Mouse (Mus musculus): ENCODE measurements around the gene Prkn. TPM values are rescaled to one million over a fixed set of nuclear protein-coding genes. Genes with fewer than 3 reads are reported as not detected.

The Prkn gene
- polyA plus RNA-seq, 1 experiment: 5.7 TPM

- DNase-seq (ENCODE audit: low read depth): no peak
- TF ChIP-seq CTCF (IDR thresholded peaks at IDR 0.05; ENCODE audit: borderline replicate concordance, extremely low read depth, insufficient read depth, insufficient read length): no peak
- no peak for TF ChIP-seq POLR2A (IDR thresholded peaks at IDR 0.05; ENCODE audit: borderline replicate concordance, extremely low read depth, insufficient read depth, insufficient read length, poor library complexity, severe bottlenecking)
Observed at GRCm38 (mm10) chr17:11724135-11724534, 884.0 kb downstream of the Prkn start.

- TF ChIP-seq CTCF (IDR thresholded peaks at IDR 0.05; ENCODE audit: borderline replicate concordance, extremely low read depth, insufficient read depth, insufficient read length) (no peak), POLR2A (IDR thresholded peaks at IDR 0.05; ENCODE audit: borderline replicate concordance, extremely low read depth, insufficient read depth, insufficient read length, poor library complexity, severe bottlenecking) (no peak)
- DNase-seq (ENCODE audit: low read depth): no peak
Observed at GRCm38 (mm10) chr17:11727101-11727500, 886.9 kb downstream of the Prkn start.

GRCm38 (mm10) chr17:11728294-11728693, 888.1 kb downstream of the Prkn start:
- TF ChIP-seq CTCF (IDR thresholded peaks at IDR 0.05; ENCODE audit: borderline replicate concordance, extremely low read depth, insufficient read depth, insufficient read length): no peak
- TF ChIP-seq POLR2A (IDR thresholded peaks at IDR 0.05; ENCODE audit: borderline replicate concordance, extremely low read depth, insufficient read depth, insufficient read length, poor library complexity, severe bottlenecking): no peak
- DNase-seq (ENCODE audit: low read depth): peak; percentile 83

GRCm38 (mm10) chr17:11730656-11731594, 890.7 kb downstream of the Prkn start:
- no peak for TF ChIP-seq POLR2A (IDR thresholded peaks at IDR 0.05; ENCODE audit: borderline replicate concordance, extremely low read depth, insufficient read depth, insufficient read length, poor library complexity, severe bottlenecking)
- peak; percentile 67 for DNase-seq (ENCODE audit: low read depth)

GRCm38 (mm10) chr17:11735158-11735877, 895.1 kb downstream of the Prkn start:
- peak; percentile 48 for DNase-seq (ENCODE audit: low read depth)
- TF ChIP-seq CTCF (IDR thresholded peaks at IDR 0.05; ENCODE audit: borderline replicate concordance, extremely low read depth, insufficient read depth, insufficient read length) (no peak), POLR2A (IDR thresholded peaks at IDR 0.05; ENCODE audit: borderline replicate concordance, extremely low read depth, insufficient read depth, insufficient read length, poor library complexity, severe bottlenecking) (no peak)

- no peak for TF ChIP-seq CTCF (IDR thresholded peaks at IDR 0.05; ENCODE audit: borderline replicate concordance, extremely low read depth, insufficient read depth, insufficient read length)
- no peak for TF ChIP-seq POLR2A (IDR thresholded peaks at IDR 0.05; ENCODE audit: borderline replicate concordance, extremely low read depth, insufficient read depth, insufficient read length, poor library complexity, severe bottlenecking)
- DNase-seq (ENCODE audit: low read depth): peak; percentile 40
Observed at GRCm38 (mm10) chr17:11736531-11736930, 896.3 kb downstream of the Prkn start.

- DNase-seq (ENCODE audit: low read depth): no peak
- TF ChIP-seq CTCF (IDR thresholded peaks at IDR 0.05; ENCODE audit: borderline replicate concordance, extremely low read depth, insufficient read depth, insufficient read length) (no peak), POLR2A (IDR thresholded peaks at IDR 0.05; ENCODE audit: borderline replicate concordance, extremely low read depth, insufficient read depth, insufficient read length, poor library complexity, severe bottlenecking) (no peak)
Observed at GRCm38 (mm10) chr17:11737905-11738304, 897.7 kb downstream of the Prkn start.

- TF ChIP-seq CTCF (IDR thresholded peaks at IDR 0.05; ENCODE audit: borderline replicate concordance, extremely low read depth, insufficient read depth, insufficient read length) (no peak), POLR2A (IDR thresholded peaks at IDR 0.05; ENCODE audit: borderline replicate concordance, extremely low read depth, insufficient read depth, insufficient read length, poor library complexity, severe bottlenecking) (no peak)
- DNase-seq (ENCODE audit: low read depth): peak; percentile 76
Observed at GRCm38 (mm10) chr17:11740716-11741115, 900.5 kb downstream of the Prkn start.

GRCm38 (mm10) chr17:11741161-11741560, 901.0 kb downstream of the Prkn start:
- TF ChIP-seq CTCF (IDR thresholded peaks at IDR 0.05; ENCODE audit: borderline replicate concordance, extremely low read depth, insufficient read depth, insufficient read length): no peak
- no peak for TF ChIP-seq POLR2A (IDR thresholded peaks at IDR 0.05; ENCODE audit: borderline replicate concordance, extremely low read depth, insufficient read depth, insufficient read length, poor library complexity, severe bottlenecking)
- DNase-seq (ENCODE audit: low read depth): peak; percentile 38

GRCm38 (mm10) chr17:11751251-11751650, 911.1 kb downstream of the Prkn start:
- TF ChIP-seq POLR2A (IDR thresholded peaks at IDR 0.05; ENCODE audit: borderline replicate concordance, extremely low read depth, insufficient read depth, insufficient read length, poor library complexity, severe bottlenecking): no peak
- TF ChIP-seq CTCF (IDR thresholded peaks at IDR 0.05; ENCODE audit: borderline replicate concordance, extremely low read depth, insufficient read depth, insufficient read length): no peak
- DNase-seq (ENCODE audit: low read depth): no peak

GRCm38 (mm10) chr17:11752686-11753085, 912.5 kb downstream of the Prkn start:
- TF ChIP-seq CTCF (IDR thresholded peaks at IDR 0.05; ENCODE audit: borderline replicate concordance, extremely low read depth, insufficient read depth, insufficient read length) (no peak), POLR2A (IDR thresholded peaks at IDR 0.05; ENCODE audit: borderline replicate concordance, extremely low read depth, insufficient read depth, insufficient read length, poor library complexity, severe bottlenecking) (no peak)
- DNase-seq (ENCODE audit: low read depth): no peak
